In genomic region chr17:48110547-48111287, GRCm38 (mm10) we compare ENCODE assay signal across 10 mouse cellular contexts. TPM values are rescaled to one million over a fixed set of nuclear protein-coding genes. Genes with fewer than 3 reads are reported as not detected.
DNase-seq lines count a peak whose midpoint lies in the region; ATAC-seq and TF ChIP-seq lines count a peak whose summit lies in the region.
"Had no signal": no experiment of that assay in that cellular context is flagged by ENCODE, and none has a peak within 500 bp of the region (broad histone marks: within the 10 kb centered on the region; RNA-seq: fewer than 3 reads in every experiment).

No protein-coding gene starts in this region.

- H3K27me3 ChIP-seq in lung, postnatal 0 days (replicated peaks; ENCODE audit: insufficient read depth, low read length), result no peaks in the 10 kb centered on the region
- H3K27me3 ChIP-seq: embryonic facial prominence, embryonic 13.5 days had no signal

- no peak overlapping the region for H3K4me3 ChIP-seq in lung, postnatal 0 days (ENCODE audit: low read depth, low read length)
- H3K4me3 ChIP-seq: embryonic facial prominence, embryonic 13.5 days had no signal

- intact Hi-C loops in heart, postnatal 36 days (cut with DNase I), result no loop called here

- H3K9me3 ChIP-seq in lung, postnatal 0 days (ENCODE audit: low read length), result no peaks in the 10 kb centered on the region
- H3K9me3 ChIP-seq: embryonic facial prominence, embryonic 13.5 days had no signal

- no peak for TF ChIP-seq EP300 in lung, postnatal 0 days (IDR thresholded peaks at IDR 0.05)

- no peaks in the 10 kb centered on the region for H3K4me1 ChIP-seq in lung, postnatal 0 days (ENCODE audit: insufficient read depth, low read depth, low read length)
- H3K4me1 ChIP-seq: embryonic facial prominence, embryonic 13.5 days had no signal

- WGBS in lung, postnatal 0 days, result 46% methylated on average over 8 of the region's 8 CpGs

- no peak overlapping the region for H3K9ac ChIP-seq in lung, postnatal 0 days (replicated peaks; ENCODE audit: low read depth)
- H3K9ac ChIP-seq: embryonic facial prominence, embryonic 13.5 days had no signal

- no peak for ATAC-seq in lung, postnatal 0 days

- H3K27ac ChIP-seq in lung, postnatal 0 days (ENCODE audit: low read length), result no peak overlapping the region
- H3K27ac ChIP-seq: embryonic facial prominence, embryonic 13.5 days had no signal

- H3K36me3 ChIP-seq in lung, postnatal 0 days (ENCODE audit: insufficient read depth, low read length), result no peaks in the 10 kb centered on the region
- H3K36me3 ChIP-seq: embryonic facial prominence, embryonic 13.5 days had no signal

- H3K4me2 ChIP-seq in lung, postnatal 0 days (replicated peaks; ENCODE audit: low read depth, low read length), result no peak overlapping the region
- H3K4me2 ChIP-seq: embryonic facial prominence, embryonic 13.5 days had no signal

- TF ChIP-seq CTCF in lung, postnatal 0 days (IDR thresholded peaks at IDR 0.05), result peak; percentile 72

- peak; percentile 24 to 48 for DNase-seq in heart, postnatal 36 days
- DNase-seq in heart, adult 11 months, result no peak
- DNase-seq in spleen, postnatal 10 days (ENCODE audit: low spot score in 2 of 2), result peak; percentile 31 to 66
- DNase-seq in spleen, adult 12 weeks (ENCODE audit: low spot score), result no peak
- peak; percentile 30 for DNase-seq in c-Kit-positive CD71-positive TER-119-positive erythroid progenitor cells, embryonic 14.5 days (ENCODE audit: low spot score)
- peak; percentile 17 for DNase-seq in lung, postnatal 0 days (ENCODE audit: low spot score)
- DNase-seq in thymus, postnatal 25 days, result peak; percentile 56
- no peak for DNase-seq in cerebellum, adult 9-10 months

RNA-seq across cellular contexts. Expression of gene 1700067P10Rik, which starts 21.6 kb away (rescaled TPM):
- not detected for total RNA-seq in heart, postnatal 36 days (2021)
- not detected in 2 replicates for polyA plus RNA-seq in lung, postnatal 0 days (2015; fragmentation: Nextera tagmentation; extraction: Ambion mirVana)
- total RNA-seq: layer of hippocampus, postnatal 25 days had no signal
- polyA plus RNA-seq: embryonic facial prominence, embryonic 13.5 days had no signal

RNA-seq across cellular contexts. Expression of gene 9830107B12Rik, which starts 35.4 kb away (rescaled TPM):
- total RNA-seq in heart, postnatal 36 days (2021), result under 1 TPM in 1 of 2 experiments, not detected in 1; 0.17 TPM
- 0.12 and 0.32 TPM in 2 replicates for polyA plus RNA-seq in lung, postnatal 0 days (2015; fragmentation: Nextera tagmentation; extraction: Ambion mirVana)
- total RNA-seq: layer of hippocampus, postnatal 25 days had no signal
- polyA plus RNA-seq: embryonic facial prominence, embryonic 13.5 days had no signal

RNA-seq across cellular contexts. Expression of gene A530064D06Rik, which starts 56.4 kb away (rescaled TPM):
- not detected for total RNA-seq in heart, postnatal 36 days (2021)
- 0.52 and 0.80 TPM in 2 replicates for polyA plus RNA-seq in lung, postnatal 0 days (2015; fragmentation: Nextera tagmentation; extraction: Ambion mirVana)
- total RNA-seq: layer of hippocampus, postnatal 25 days had no signal
- polyA plus RNA-seq: embryonic facial prominence, embryonic 13.5 days had no signal

Comparison
In these comparisons a context has a peak if more than half of its experiments do, and no peak if none do; other contexts are left out.
1. DNase-seq: peak in heart, postnatal 36 days (2 of 2), spleen, postnatal 10 days (2 of 2), c-Kit-positive CD71-positive TER-119-positive erythroid progenitor cells, embryonic 14.5 days (single experiment), lung, postnatal 0 days (single experiment) and thymus, postnatal 25 days (single experiment); none in heart, adult 11 months (single experiment), spleen, adult 12 weeks (single experiment) and cerebellum, adult 9-10 months (single experiment).